Mouse (Mus musculus): Measurements from ENCODE around the gene Smim14.

- no peak for TF ChIP-seq CTCF (conservative IDR thresholded peaks at IDR 0.05; ENCODE audit: low read length)
- no peak for TF ChIP-seq POU5F1 (IDR thresholded peaks at IDR 0.05; ENCODE audit: borderline replicate concordance, low read length)
- no peak for TF ChIP-seq NANOG (IDR thresholded peaks at IDR 0.05; ENCODE audit: borderline replicate concordance, low read length)
Observed at GRCm38 (mm10) chr5:65549677-65550076, 12.7 kb upstream of the Smim14 start.

Measured in E14TG2a.4 (cell line).